Mouse (Mus musculus): ENCODE data around the gene Acsf3. TPM values are rescaled to one million over a fixed set of nuclear protein-coding genes. Genes with fewer than 3 reads are reported as not detected.
A peak's percentile ranks its signal among the peaks of the same experiment; 100 is the strongest.

The Acsf3 gene
- polyA plus RNA-seq, 1 experiment from 2014 or later: 13.7 TPM

DNA sequence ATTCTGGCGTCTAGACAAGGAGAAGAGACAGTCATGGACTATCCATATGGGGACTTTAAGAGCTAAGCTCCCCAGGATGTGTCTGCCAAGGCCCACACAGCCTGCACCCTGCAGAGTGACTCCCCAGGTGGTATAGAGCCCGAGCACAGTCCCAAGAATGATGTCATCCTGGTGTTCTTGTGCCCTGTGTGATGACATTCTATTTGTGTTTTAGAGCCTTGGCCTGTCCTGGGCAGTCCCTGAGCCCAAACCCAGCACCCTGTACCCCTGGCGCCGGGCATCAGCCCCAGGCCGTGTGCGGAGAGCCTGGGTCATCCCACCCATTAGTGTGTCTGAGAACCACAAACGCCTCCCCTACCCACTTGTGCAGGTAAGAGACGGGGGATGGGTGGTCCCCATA is 81.0 kb downstream of the Acsf3 start:
- ATAC-seq: no peak
- H3K9me3 ChIP-seq (replicated peaks; ENCODE audit: control insufficient read depth, low read length): no peaks in the 10 kb centered on the region
- DNase-seq (ENCODE audit: low spot score): no peak
- no peak overlapping the region for H3K9ac ChIP-seq (ENCODE audit: low read length)
- no peak overlapping the region for H3K4me3 ChIP-seq (ENCODE audit: low read depth, low read length)
- no peaks in the 10 kb centered on the region for H3K27me3 ChIP-seq (replicated peaks; ENCODE audit: control insufficient read depth, insufficient read depth, low read length)
- peaks cover 6% of the 10 kb centered on the region for H3K4me1 ChIP-seq (ENCODE audit: control insufficient read depth, insufficient read depth, low read length)
- H3K27ac ChIP-seq (ENCODE audit: low read depth, low read length): no peak overlapping the region
- H3K36me3 ChIP-seq (ENCODE audit: control insufficient read depth, insufficient read depth, low read length): no peaks in the 10 kb centered on the region
- no peak overlapping the region for H3K4me2 ChIP-seq (ENCODE audit: low read length)
- 79% methylated on average over 8 of the region's 8 CpGs for WGBS

GRCm38 (mm10) chr8:122859843-122860242 is 84.6 kb downstream of the Acsf3 start:
- no peaks in the 10 kb centered on the region for H3K36me3 ChIP-seq (ENCODE audit: control insufficient read depth, insufficient read depth, low read length)
- H3K27ac ChIP-seq (ENCODE audit: low read depth, low read length): no peak overlapping the region
- no peaks in the 10 kb centered on the region for H3K27me3 ChIP-seq (replicated peaks; ENCODE audit: control insufficient read depth, insufficient read depth, low read length)
- no peak overlapping the region for H3K4me2 ChIP-seq (ENCODE audit: low read length)
- peaks cover 5% of the 10 kb centered on the region; the same call in 1 of the 2 replicates for H3K9me3 ChIP-seq (replicated peaks; ENCODE audit: control insufficient read depth, low read length)
- 65% methylated on average over 13 of the region's 13 CpGs for WGBS
- no peak for DNase-seq (ENCODE audit: low spot score)
- no peak overlapping the region for H3K9ac ChIP-seq (ENCODE audit: low read length)
- no peak overlapping the region for H3K4me3 ChIP-seq (ENCODE audit: low read depth, low read length)
- no peak for ATAC-seq
- no peaks in the 10 kb centered on the region for H3K4me1 ChIP-seq (ENCODE audit: control insufficient read depth, insufficient read depth, low read length)

DNA sequence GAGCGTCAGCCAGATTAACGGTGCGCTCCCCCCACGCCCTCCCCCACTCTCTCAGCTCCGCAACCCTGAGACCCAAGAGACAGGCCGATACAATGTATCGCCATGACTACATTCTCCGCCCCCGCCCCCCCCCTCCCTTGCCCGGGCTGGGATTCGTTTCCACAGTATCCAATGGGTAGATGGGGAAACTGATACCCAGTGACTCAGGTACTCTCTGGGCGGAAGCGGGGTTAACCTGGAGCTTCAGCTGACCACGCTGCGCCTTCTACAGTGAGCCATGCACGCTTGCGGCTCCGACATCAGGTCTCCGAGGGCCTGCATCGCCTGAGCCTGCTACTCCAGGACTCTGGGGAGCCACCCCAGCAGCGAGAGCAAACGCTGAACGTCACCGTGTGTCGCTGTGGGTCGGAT is 89.4 kb downstream of the Acsf3 start:
- ATAC-seq: no peak
- Histone ChIP-seq H3K27me3 (replicated peaks; ENCODE audit: control insufficient read depth, insufficient read depth, low read length) (no peaks in the 10 kb centered on the region), H3K27ac (ENCODE audit: low read depth, low read length) (no peak overlapping the region), H3K4me3 (ENCODE audit: low read depth, low read length) (peak overlapping the region; percentile 17), H3K4me1 (ENCODE audit: control insufficient read depth, insufficient read depth, low read length) (no peaks in the 10 kb centered on the region), H3K9ac (ENCODE audit: low read length) (no peak overlapping the region), H3K9me3 (replicated peaks; ENCODE audit: control insufficient read depth, low read length) (peaks cover 13% of the 10 kb centered on the region; the same call in 1 of the 2 replicates), H3K4me2 (ENCODE audit: low read length) (peak overlapping the region; percentile 37), H3K36me3 (ENCODE audit: control insufficient read depth, insufficient read depth, low read length) (no peaks in the 10 kb centered on the region)
- no peak for DNase-seq (ENCODE audit: low spot score)
- WGBS: 54% methylated on average over 24 of the region's 26 CpGs

GRCm38 (mm10) chr8:122865441-122865840 is 90.2 kb downstream of the Acsf3 start:
- DNase-seq (ENCODE audit: low spot score) (no peak), ATAC-seq (no peak)
- Histone ChIP-seq H3K27me3 (replicated peaks; ENCODE audit: control insufficient read depth, insufficient read depth, low read length) (peaks cover 1% of the 10 kb centered on the region; the same call in 1 of the 2 replicates), H3K27ac (ENCODE audit: low read depth, low read length) (no peak overlapping the region), H3K4me1 (ENCODE audit: control insufficient read depth, insufficient read depth, low read length) (no peaks in the 10 kb centered on the region), H3K4me2 (ENCODE audit: low read length) (peak overlapping the region; percentile 37), H3K4me3 (ENCODE audit: low read depth, low read length) (peak overlapping the region; percentile 17), H3K36me3 (ENCODE audit: control insufficient read depth, insufficient read depth, low read length) (no peaks in the 10 kb centered on the region), H3K9me3 (replicated peaks; ENCODE audit: control insufficient read depth, low read length) (peaks cover 13% of the 10 kb centered on the region; the same call in 1 of the 2 replicates), H3K9ac (ENCODE audit: low read length) (no peak overlapping the region)
- WGBS: 64% methylated on average over 10 of the region's 10 CpGs

DNA sequence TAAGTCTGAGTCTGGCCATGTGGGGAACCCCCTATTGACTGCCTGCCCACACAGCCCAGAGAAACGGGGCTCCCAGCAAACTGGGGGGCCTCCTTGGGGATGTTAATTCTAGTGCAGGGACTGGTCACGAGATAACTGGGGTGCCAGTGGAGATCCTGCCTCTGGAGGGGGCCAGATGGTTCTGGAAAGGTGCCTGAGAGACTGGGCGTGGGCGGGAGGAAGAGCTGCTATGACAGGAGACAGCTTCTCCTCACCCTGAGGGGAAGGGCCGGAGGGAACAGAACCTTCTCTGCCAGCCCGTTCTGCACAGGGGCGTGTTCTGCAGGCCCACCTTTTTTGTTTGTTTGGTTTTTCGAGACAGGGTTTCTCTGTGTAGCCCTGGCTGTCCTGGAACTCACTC is 90.9 kb downstream of the Acsf3 start:
- 78% methylated on average over 8 of the region's 8 CpGs for WGBS
- DNase-seq (ENCODE audit: low spot score) (no peak), ATAC-seq (no peak)
- no peaks in the 10 kb centered on the region for H3K36me3 ChIP-seq (ENCODE audit: control insufficient read depth, insufficient read depth, low read length)
- peaks cover 13% of the 10 kb centered on the region; the same call in 1 of the 2 replicates for H3K9me3 ChIP-seq (replicated peaks; ENCODE audit: control insufficient read depth, low read length)
- H3K4me2 ChIP-seq (ENCODE audit: low read length): no peak overlapping the region
- H3K27ac ChIP-seq (ENCODE audit: low read depth, low read length): no peak overlapping the region
- no peaks in the 10 kb centered on the region for H3K4me1 ChIP-seq (ENCODE audit: control insufficient read depth, insufficient read depth, low read length)
- no peak overlapping the region for H3K9ac ChIP-seq (ENCODE audit: low read length)
- peaks cover 3% of the 10 kb centered on the region; the same call in 1 of the 2 replicates for H3K27me3 ChIP-seq (replicated peaks; ENCODE audit: control insufficient read depth, insufficient read depth, low read length)
- no peak overlapping the region for H3K4me3 ChIP-seq (ENCODE audit: low read depth, low read length)

Other genes starting within 250 kb of the Acsf3 start
- gene Piezo1, start 224.2 kb upstream of the Acsf3 start, polyA plus RNA-seq (2014; fragmentation: Nextera tagmentation; extraction: Ambion mirVana): 1.2 and 1.6 TPM in 2 replicates
- gene Cdt1, start 207.5 kb upstream of the Acsf3 start, polyA plus RNA-seq (2014; fragmentation: Nextera tagmentation; extraction: Ambion mirVana): 12.8 and 13.4 TPM in 2 replicates
- gene Aprt, start 198.6 kb upstream of the Acsf3 start, polyA plus RNA-seq (2014; fragmentation: Nextera tagmentation; extraction: Ambion mirVana): 200 and 247 TPM in 2 replicates
- 3.5 and 4.3 TPM in 2 replicates for gene Galns, start 164.0 kb upstream of the Acsf3 start, polyA plus RNA-seq (2014; fragmentation: Nextera tagmentation; extraction: Ambion mirVana)
- 111 and 150 TPM in 2 replicates for gene Trappc2l, start 163.8 kb upstream of the Acsf3 start, polyA plus RNA-seq (2014; fragmentation: Nextera tagmentation; extraction: Ambion mirVana)
- gene Pabpn1l, start 152.7 kb upstream of the Acsf3 start, polyA plus RNA-seq (2014; fragmentation: Nextera tagmentation; extraction: Ambion mirVana): not detected in 2 replicates
- gene Cbfa2t3, start 76.4 kb upstream of the Acsf3 start, polyA plus RNA-seq (2014; fragmentation: Nextera tagmentation; extraction: Ambion mirVana): 10.4 and 11.5 TPM in 2 replicates
- 0.69 and 1.4 TPM in 2 replicates for gene Cdh15, start 72.5 kb downstream of the Acsf3 start, polyA plus RNA-seq (2014; fragmentation: Nextera tagmentation; extraction: Ambion mirVana)